Mouse (Mus musculus): ENCODE data around the gene Cpb2. TPM values are rescaled to one million over a fixed set of nuclear protein-coding genes. Genes with fewer than 3 reads are reported as not detected.

Gene Cpb2
- polyA plus RNA-seq, 1 experiment: not detected

DNA sequence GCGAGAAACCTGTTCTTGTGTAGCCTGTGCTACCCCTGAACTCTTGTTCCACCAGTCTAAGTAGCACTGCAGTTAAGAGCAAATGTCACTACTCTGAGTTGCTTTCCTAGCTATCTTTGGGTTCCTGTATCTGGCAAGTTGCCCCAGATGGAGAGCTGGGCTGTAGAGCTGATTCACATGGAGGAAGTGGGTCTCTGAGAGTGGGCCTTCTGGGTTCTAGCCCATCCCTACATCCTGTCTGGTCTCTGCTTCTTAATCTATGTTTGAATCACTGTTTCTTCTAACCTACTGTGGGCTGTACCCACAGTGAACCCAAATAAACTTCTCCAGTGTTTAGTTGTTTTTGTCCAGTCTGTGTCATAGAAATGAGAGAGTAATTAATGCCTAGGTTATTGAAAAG is 59.0 kb downstream of the Cpb2 start:
- no peaks in the 10 kb centered on the region for H3K36me3 ChIP-seq (ENCODE audit: control insufficient read depth, insufficient read depth)
- no peak overlapping the region for H3K4me3 ChIP-seq (ENCODE audit: insufficient read depth, poor library complexity, severe bottlenecking)
- no peak overlapping the region for H3ac ChIP-seq (ENCODE audit: control insufficient read depth, insufficient read length, low read depth)
- no peaks in the 10 kb centered on the region for H3K27me3 ChIP-seq (ENCODE audit: control insufficient read depth, insufficient read depth, insufficient read length)
- H3K79me2 ChIP-seq (ENCODE audit: control insufficient read depth, insufficient read depth): peaks cover 36% of the 10 kb centered on the region
- TF ChIP-seq MAX (IDR thresholded peaks at IDR 0.05): no peak
- no peak for TF ChIP-seq CTCF (IDR thresholded peaks at IDR 0.05; ENCODE audit: control insufficient read depth, insufficient read depth, insufficient read length)
- no peak for TF ChIP-seq MYOD1 (IDR thresholded peaks at IDR 0.05; ENCODE audit: control insufficient read depth, insufficient read length, low read depth)
- TF ChIP-seq CEBPB (IDR thresholded peaks at IDR 0.05; ENCODE audit: low read depth): no peak
- TF ChIP-seq FOSL1 (IDR thresholded peaks at IDR 0.05; ENCODE audit: insufficient read depth, low read length, poor library complexity, severe bottlenecking): no peak
- no peak for TF ChIP-seq MYOG (IDR thresholded peaks at IDR 0.05; ENCODE audit: control insufficient read depth, extremely low read depth, insufficient read length)
- no peak for TF ChIP-seq USF1 (IDR thresholded peaks at IDR 0.05; ENCODE audit: low read depth)
- peaks cover 8% of the 10 kb centered on the region for H3K79me3 ChIP-seq (ENCODE audit: low read depth)

DNA sequence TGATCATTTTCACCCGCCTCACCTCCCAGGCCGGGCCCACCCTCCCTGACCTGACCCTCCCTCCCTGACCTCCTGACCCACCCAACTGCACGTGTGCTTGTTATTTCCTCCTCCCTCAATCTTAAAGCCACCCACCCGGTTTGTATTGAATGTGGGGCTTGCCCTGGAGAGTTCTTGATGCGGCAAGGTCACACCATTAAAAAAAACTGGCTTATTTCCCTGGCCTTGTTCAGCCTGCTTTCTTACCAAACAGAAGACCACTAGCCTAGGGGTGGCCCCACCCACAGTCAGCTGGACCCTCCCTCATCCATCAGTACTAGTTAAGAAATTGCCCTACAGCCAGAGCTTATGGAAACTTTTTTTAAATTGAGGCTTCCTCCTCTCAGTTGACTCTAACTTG is 61.7 kb downstream of the Cpb2 start:
- Histone ChIP-seq H3K27me3 (ENCODE audit: control insufficient read depth, insufficient read depth, insufficient read length) (no peaks in the 10 kb centered on the region), H3K79me2 (ENCODE audit: control insufficient read depth, insufficient read depth) (peaks cover 32% of the 10 kb centered on the region), H3K79me3 (ENCODE audit: low read depth) (peaks cover 8% of the 10 kb centered on the region), H3K4me3 (ENCODE audit: insufficient read depth, poor library complexity, severe bottlenecking) (no peak overlapping the region), H3K36me3 (ENCODE audit: control insufficient read depth, insufficient read depth) (no peaks in the 10 kb centered on the region), H3ac (ENCODE audit: control insufficient read depth, insufficient read length, low read depth) (no peak overlapping the region)
- no peak for TF ChIP-seq MYOD1 (IDR thresholded peaks at IDR 0.05; ENCODE audit: control insufficient read depth, insufficient read length, low read depth)
- TF ChIP-seq CEBPB (IDR thresholded peaks at IDR 0.05; ENCODE audit: low read depth): no peak
- TF ChIP-seq FOSL1 (IDR thresholded peaks at IDR 0.05; ENCODE audit: insufficient read depth, low read length, poor library complexity, severe bottlenecking): no peak
- no peak for TF ChIP-seq CTCF (IDR thresholded peaks at IDR 0.05; ENCODE audit: control insufficient read depth, insufficient read depth, insufficient read length)
- no peak for TF ChIP-seq MAX (IDR thresholded peaks at IDR 0.05)
- TF ChIP-seq MYOG (IDR thresholded peaks at IDR 0.05; ENCODE audit: control insufficient read depth, extremely low read depth, insufficient read length): no peak
- no peak for TF ChIP-seq USF1 (IDR thresholded peaks at IDR 0.05; ENCODE audit: low read depth)

DNA sequence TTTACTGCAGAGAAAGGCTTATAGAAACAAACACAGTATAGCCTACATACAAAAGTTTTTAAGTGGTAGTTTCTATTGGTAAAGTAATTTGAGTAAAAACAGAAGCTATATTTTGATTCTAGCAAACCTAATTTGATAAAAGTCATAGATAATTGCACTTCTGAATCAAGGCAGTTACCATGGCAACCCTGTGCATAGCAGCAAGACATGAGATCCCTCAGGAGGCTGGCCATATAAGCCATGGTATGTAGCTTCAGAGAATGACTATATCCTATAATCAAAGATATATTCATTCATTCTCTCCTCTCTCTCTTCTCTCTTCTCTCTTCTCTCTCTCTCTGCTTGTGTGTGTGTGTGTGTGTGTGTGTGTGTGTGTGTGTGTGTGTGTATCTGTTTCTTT is 65.8 kb downstream of the Cpb2 start:
- Histone ChIP-seq H3K79me3 (ENCODE audit: low read depth) (peaks cover 1% of the 10 kb centered on the region), H3ac (ENCODE audit: control insufficient read depth, insufficient read length, low read depth) (no peak overlapping the region), H3K4me3 (ENCODE audit: insufficient read depth, poor library complexity, severe bottlenecking) (no peak overlapping the region), H3K27me3 (ENCODE audit: control insufficient read depth, insufficient read depth, insufficient read length) (no peaks in the 10 kb centered on the region), H3K79me2 (ENCODE audit: control insufficient read depth, insufficient read depth) (no peaks in the 10 kb centered on the region), H3K36me3 (ENCODE audit: control insufficient read depth, insufficient read depth) (no peaks in the 10 kb centered on the region)
- TF ChIP-seq MYOD1 (IDR thresholded peaks at IDR 0.05; ENCODE audit: control insufficient read depth, insufficient read length, low read depth): no peak
- TF ChIP-seq CTCF (IDR thresholded peaks at IDR 0.05; ENCODE audit: control insufficient read depth, insufficient read depth, insufficient read length): no peak
- TF ChIP-seq CEBPB (IDR thresholded peaks at IDR 0.05; ENCODE audit: low read depth): no peak
- no peak for TF ChIP-seq FOSL1 (IDR thresholded peaks at IDR 0.05; ENCODE audit: insufficient read depth, low read length, poor library complexity, severe bottlenecking)
- no peak for TF ChIP-seq MAX (IDR thresholded peaks at IDR 0.05)
- no peak for TF ChIP-seq MYOG (IDR thresholded peaks at IDR 0.05; ENCODE audit: control insufficient read depth, extremely low read depth, insufficient read length)

DNA sequence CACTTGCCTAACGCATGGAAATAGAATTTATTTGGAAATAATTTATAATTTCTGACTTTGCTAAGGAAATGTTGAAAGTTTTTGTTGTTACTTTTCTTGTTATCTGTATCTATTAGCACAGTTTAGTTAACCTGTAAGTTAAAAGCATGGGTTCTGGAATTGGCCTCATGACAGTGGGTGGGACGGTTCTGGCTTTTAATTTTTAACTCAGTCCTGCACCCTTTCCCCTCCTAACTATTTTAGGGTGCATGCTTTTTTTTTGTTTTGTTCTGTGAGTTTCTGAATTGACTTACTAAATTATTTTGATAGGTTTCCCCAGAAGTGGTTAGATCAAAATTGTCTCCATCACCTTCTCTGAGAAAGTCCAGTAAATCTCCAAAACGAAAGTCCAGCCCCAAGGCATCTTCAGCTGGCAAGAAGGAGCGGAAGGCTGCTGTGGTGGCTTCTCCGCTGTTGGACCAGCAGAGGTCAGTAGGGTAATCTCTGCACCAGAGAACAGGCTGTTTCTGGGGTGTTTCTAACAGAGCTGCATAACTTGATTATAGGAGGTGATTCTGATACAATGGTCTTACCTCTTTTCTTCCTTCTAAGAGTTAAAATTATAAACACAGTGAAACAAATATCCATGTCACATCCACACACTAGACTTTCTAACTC is 67.4 kb downstream of the Cpb2 start:
- H3K79me3 ChIP-seq (ENCODE audit: low read depth): no peaks in the 10 kb centered on the region
- no peak overlapping the region for H3ac ChIP-seq (ENCODE audit: control insufficient read depth, insufficient read length, low read depth)
- H3K27me3 ChIP-seq (ENCODE audit: control insufficient read depth, insufficient read depth, insufficient read length): no peaks in the 10 kb centered on the region
- H3K79me2 ChIP-seq (ENCODE audit: control insufficient read depth, insufficient read depth): no peaks in the 10 kb centered on the region
- TF ChIP-seq MAX (IDR thresholded peaks at IDR 0.05) (no peak), MYOG (IDR thresholded peaks at IDR 0.05; ENCODE audit: control insufficient read depth, extremely low read depth, insufficient read length) (no peak), FOSL1 (IDR thresholded peaks at IDR 0.05; ENCODE audit: insufficient read depth, low read length, poor library complexity, severe bottlenecking) (no peak), CEBPB (IDR thresholded peaks at IDR 0.05; ENCODE audit: low read depth) (no peak), USF1 (IDR thresholded peaks at IDR 0.05; ENCODE audit: low read depth) (no peak), CTCF (IDR thresholded peaks at IDR 0.05; ENCODE audit: control insufficient read depth, insufficient read depth, insufficient read length) (no peak), MYOD1 (IDR thresholded peaks at IDR 0.05; ENCODE audit: control insufficient read depth, insufficient read length, low read depth) (no peak)
- H3K4me3 ChIP-seq (ENCODE audit: insufficient read depth, poor library complexity, severe bottlenecking): no peak overlapping the region
- no peaks in the 10 kb centered on the region for H3K36me3 ChIP-seq (ENCODE audit: control insufficient read depth, insufficient read depth)

DNA sequence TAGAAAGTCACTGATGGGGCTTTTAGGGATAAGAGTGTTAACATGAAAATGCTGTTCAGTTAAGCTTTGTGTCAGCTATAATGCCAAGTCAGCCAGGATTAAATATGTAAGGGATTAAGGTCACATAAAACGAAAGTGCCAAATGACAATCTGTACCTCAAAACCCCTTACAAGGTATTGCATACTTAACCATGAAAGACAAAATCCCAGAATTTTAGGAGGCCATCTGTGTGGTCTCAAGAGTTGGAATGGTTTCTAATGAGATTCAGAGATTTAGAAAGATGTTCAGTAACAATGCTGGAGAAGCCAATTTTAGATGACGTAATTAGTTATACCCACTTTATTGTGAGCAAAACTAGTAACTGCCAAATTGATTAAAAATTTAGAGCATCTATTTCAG is 72.4 kb downstream of the Cpb2 start:
- no peaks in the 10 kb centered on the region for H3K79me2 ChIP-seq (ENCODE audit: control insufficient read depth, insufficient read depth)
- TF ChIP-seq MAX (IDR thresholded peaks at IDR 0.05) (no peak), MYOD1 (IDR thresholded peaks at IDR 0.05; ENCODE audit: control insufficient read depth, insufficient read length, low read depth) (no peak), CEBPB (IDR thresholded peaks at IDR 0.05; ENCODE audit: low read depth) (no peak), CTCF (IDR thresholded peaks at IDR 0.05; ENCODE audit: control insufficient read depth, insufficient read depth, insufficient read length) (no peak), USF1 (IDR thresholded peaks at IDR 0.05; ENCODE audit: low read depth) (no peak), MYOG (IDR thresholded peaks at IDR 0.05; ENCODE audit: control insufficient read depth, extremely low read depth, insufficient read length) (no peak), FOSL1 (IDR thresholded peaks at IDR 0.05; ENCODE audit: insufficient read depth, low read length, poor library complexity, severe bottlenecking) (no peak)
- H3K36me3 ChIP-seq (ENCODE audit: control insufficient read depth, insufficient read depth): peaks cover 17% of the 10 kb centered on the region
- H3K79me3 ChIP-seq (ENCODE audit: low read depth): no peaks in the 10 kb centered on the region
- H3ac ChIP-seq (ENCODE audit: control insufficient read depth, insufficient read length, low read depth): no peak overlapping the region
- H3K4me3 ChIP-seq (ENCODE audit: insufficient read depth, poor library complexity, severe bottlenecking): no peak overlapping the region
- H3K27me3 ChIP-seq (ENCODE audit: control insufficient read depth, insufficient read depth, insufficient read length): no peaks in the 10 kb centered on the region
